Mouse (Mus musculus): ENCODE results near the gene Nxn.

The Nxn gene

DNA sequence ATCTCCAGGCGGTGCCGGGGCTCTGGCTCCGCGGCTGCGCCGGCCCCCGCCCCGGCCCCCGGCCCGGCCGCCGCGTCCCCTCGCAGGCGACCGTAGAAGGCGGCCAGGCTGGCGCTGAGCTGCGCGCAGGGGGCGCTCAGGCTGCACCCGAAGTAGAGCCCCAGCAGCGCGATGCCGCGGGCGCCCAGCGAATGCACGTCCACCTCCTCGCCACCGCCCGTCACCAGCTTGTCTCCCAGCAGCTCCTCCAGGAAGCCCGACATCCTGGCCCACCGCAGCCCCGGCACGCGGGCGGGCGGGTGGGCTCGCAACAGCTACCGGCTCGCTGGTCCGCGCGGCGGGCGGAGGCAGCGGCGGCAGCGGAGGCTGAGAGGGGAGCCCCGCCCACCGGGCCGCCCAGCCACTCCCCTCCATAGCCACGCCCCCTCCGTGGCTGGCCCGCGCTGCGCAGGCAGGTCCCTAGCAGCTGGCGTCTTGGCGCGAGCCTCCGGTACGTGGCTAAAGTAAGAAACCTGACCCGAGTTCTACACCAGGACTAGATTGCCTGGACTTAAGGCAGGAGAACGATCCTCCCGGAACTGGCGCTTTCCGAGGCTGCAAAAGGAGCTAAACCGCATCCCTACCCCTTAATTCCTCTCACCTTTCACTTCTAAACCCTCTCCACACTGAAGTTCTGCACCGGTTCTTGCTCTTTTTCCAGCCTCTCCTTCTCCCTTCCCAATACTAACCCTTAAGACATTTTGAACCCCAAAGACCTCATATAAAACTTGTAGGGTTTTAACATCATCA is at the start of gene Nxn:
TSS of gene Nxn (minus strand) at position 343 of the 789 bp plus-strand sequence.
- DNase-seq (ENCODE audit: low spot score in 2 of 2) = peak; percentile 90 to 95

DNA sequence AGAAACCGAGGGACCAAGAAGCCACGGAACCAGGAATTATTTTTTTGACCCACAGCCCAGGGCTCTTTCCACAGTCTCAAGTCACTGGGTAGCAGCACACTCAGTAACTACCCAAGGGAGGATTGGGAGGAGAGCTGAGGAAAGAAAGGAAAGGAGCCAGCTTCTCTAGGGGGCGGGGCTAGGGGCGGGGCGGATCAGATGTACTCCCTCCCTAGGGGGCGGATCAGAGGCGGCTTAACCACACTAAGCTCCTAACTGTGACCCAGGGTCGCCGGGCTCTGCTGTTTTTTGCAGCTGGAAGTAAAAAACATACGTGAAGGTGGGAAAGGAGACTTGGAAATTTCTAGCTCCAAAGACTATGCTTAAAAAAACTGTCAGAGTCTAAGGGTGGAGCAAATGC is 47.3 kb upstream of the Nxn start:
- no peak for DNase-seq (ENCODE audit: low spot score in 2 of 2)

DNA sequence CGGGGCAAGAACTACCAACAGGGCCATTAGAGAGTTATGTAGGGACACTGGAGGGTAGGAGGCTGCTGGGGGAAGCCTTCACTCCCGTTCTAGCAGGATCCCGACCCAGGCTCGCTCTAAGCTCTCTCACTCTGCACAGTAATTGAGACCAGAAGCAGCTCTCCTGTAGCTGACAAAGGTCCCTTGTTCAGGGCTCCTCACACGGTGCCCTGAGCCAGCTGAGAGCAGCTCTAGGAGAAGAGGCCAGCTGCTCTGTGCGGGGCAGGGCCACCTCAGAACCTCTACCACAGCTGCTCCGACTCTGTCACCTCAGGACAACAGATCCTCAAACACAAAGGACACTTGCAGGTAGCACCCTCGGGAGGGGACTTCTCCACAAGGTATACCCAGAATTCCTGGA is 46.5 kb upstream of the Nxn start:
- no peak for DNase-seq (ENCODE audit: low spot score in 2 of 2)

DNA sequence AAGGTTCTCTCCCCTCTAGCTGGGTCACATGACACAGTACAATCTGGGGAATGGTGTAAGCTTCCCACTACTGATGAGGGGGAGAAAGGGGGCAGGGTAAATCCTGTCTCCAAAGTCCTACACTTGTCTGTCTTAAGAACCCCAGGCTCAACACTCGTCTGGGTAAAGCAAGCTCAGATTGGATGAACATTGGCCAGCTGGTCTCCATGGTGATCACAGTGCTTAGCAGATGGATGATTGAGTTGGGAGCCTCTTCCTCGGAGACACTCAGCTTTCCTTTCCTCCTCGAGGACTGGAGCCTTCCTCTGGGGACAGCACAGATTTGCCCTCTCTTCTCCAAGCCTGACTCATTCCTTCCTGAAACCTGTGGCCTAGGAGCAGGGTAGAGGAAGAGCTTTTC is 40.7 kb upstream of the Nxn start:
- no peak for DNase-seq (ENCODE audit: low spot score in 2 of 2)

DNA sequence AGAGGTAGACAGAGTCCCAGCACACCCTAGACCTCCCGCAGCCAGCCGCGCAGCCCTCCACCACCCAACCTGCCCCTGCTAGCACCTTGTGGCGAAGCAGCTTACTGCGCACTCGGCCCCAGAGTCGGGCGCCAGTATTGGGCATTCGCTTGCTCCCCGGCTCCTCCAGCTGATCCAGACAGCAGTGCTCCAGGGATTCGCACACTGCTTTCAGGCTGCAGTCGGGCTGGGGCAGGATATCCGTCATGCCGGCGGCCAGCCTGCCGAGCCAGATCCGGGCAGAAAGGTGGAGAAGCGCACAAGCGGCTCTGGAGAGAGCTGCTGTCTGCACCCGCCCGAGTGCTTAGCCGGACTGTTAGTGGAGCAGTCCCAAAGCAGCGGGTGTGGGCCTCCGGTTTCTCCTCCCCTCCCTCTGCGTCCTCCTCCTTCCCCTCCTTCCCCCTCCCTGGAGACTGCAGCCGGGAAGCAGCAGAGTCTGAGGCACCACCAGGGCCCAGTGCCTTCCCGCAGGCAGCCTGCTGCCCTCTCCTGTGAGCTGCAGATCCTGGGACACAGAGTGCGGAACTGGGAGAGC is 38.0 kb upstream of the Nxn start:
- no peak for DNase-seq (ENCODE audit: low spot score in 2 of 2)

DNA sequence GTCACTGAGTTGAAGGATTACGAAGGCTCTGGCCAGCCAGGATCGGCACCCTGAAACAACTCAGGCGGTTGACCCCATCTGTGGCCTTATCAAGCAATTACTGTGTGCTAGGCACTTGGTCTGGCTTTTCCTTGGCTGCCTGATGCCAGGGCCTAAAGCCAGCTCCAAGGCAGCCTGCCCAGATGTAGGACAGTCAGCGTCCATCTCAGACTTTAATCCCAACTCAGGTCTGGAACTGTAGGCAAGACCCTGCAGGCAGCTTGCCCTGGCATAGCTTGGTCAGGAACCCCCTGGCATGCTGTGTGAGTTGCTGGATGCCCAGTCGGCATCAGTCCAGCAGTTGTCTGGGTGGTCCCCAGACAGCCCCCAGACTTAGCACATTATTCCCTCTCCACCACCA is 37.1 kb upstream of the Nxn start:
- no peak for DNase-seq (ENCODE audit: low spot score in 2 of 2)

DNA sequence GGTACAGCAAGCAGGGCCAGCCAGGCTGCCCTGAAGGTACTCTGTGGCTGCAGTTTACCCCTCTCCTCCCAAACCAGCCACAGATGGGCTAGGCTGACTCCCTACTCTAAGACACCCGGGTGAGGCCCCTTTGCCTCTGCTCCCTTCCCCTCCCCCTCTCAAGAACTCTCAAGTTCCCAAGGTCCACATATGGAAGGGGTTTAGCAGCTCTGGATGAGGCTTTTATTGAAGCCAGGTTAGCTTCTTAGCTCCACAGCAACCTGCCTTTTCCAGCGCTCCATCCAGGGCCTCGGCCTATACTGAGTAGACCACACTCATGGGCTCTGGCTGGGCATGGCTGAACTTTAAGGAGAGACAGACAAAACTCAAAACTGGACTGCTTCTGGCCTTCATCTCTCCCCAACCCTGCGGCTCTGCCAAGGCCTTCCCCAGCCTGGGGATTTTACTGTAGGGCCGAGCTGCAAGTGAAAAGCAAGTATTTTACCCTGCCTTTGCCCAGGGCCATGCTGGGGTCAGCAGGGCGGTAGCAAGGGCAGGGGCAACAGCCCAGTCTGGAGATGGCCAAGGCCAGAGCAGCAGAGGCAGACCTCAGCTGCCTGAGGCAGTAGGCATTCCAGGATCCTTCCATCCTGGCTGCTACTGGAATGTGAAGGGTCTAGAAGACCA is 31.2 kb upstream of the Nxn start:
- DNase-seq (ENCODE audit: low spot score in 2 of 2) = no peak

DNA sequence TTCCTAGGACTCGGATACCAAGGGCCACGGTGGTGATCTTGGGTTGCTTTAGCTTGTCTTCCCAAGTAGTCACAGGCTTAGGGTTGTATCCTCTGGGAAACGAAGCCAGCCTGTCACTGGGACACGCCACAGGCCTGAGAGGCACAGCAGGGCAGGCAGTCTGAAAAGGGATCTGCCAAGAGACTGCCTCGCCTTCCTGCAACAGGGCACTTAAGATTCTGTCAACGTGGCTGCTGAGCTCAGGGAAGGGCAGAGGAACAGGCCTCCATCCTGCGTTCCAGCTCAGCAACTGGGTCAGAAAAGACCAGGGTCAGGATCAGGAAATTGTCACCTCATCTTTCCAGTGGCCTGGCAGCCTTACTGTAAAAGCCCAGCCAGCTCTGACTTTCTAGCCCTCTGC is 30.6 kb upstream of the Nxn start:
- DNase-seq (ENCODE audit: low spot score in 2 of 2) = no peak

DNA sequence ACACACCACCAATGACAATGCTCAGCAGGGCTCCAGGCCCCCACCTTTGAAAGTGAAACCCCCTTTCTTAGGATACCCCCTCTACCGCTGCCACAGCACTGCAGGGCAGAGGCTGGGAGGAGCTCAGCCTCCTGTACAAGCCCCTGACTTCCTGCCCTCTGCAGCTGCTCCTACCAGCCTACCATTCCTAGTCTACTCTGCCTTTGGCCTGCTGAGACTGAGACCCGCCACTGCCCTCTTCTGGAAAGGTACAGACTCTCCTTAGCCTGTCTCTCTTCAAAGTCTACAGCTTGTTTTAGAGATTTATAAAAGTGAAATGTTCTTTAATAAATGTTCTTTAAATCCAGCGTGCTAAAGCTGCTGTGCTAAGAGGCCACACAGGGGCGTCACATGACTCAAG is 30.1 kb upstream of the Nxn start:
- peak in 1 of 2 experiments; percentile 30 for DNase-seq (ENCODE audit: low spot score in 2 of 2)

DNA sequence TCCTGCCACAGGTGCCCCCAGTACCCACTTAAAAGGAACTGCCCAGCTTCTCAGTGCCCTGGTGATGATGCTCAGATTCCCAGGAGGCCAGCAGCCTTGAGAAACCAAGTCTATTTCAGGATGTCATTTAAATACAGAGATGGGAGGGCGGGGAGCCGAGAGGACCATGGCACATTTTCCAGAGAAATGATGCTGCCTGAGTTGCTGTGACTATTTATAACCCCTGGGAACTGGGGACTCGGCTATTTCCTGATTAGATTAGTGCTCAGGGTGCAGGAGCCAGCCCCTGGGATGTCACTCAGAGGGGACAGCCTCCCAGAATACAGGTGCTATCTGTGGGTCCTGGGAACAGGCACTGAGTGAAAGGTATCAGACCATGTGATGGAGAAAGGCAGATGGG is 28.8 kb upstream of the Nxn start:
- no peak for DNase-seq (ENCODE audit: low spot score in 2 of 2)

DNA sequence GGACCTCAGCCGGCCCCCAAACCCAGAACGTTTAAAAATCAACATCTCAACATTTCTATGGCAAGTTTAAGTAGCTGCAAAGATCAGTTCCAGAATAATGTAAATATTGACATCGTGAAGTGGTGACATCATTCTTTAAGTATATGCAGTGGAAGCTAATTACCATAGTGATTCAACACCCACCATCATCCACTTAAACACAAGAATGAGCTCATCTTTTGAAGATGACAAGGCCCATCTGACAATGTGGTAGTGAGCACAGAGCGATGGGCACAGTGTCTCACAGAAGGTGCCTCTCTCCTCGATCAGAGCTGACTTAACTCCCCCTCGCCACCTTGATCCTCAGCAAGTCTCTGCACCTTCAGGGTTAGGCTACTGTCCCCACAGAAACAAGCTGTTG is 26.8 kb upstream of the Nxn start:
- no peak for DNase-seq (ENCODE audit: low spot score in 2 of 2)

DNA sequence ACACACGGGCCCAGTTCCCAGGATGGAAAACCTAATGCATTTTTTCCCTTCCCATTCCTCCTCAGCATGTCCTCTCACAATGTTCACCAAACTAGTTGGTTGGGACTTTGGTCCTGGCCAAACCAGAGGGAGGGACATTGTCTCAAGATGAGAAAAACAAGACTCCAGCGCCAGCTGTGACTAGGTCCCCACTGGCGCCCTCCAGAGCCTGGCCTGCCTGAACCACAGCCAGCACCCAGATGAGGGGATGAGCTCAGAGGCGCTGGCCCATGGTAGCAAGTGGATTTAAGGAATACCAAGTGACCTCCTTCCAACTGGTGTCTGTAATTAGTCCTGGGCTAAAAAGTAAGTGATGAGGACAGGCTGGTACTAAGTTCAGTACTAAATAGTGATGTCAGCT is 22.0 kb upstream of the Nxn start:
- DNase-seq (ENCODE audit: low spot score in 2 of 2) = no peak

DNA sequence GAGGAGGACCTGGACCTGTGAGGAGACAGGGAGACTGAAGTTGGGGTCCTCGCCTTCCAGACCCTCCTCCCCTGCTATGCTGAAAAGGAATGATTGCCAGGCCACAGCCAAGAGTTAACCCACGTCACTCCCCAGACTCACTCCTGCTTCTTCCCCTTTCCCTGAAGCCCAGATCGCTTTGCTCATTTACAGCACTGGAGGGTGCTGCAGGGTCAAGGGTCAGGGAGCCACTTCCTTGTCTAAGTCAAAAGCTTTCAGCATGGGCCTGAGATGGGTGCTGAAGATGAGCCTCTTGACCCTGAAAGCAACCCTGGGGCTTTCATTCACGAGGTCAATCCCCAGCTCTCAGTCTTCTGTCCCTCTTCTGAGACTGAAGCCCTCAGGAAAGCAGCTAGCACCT is 20.2 kb upstream of the Nxn start:
- DNase-seq (ENCODE audit: low spot score in 2 of 2) = peak in 1 of 2 experiments; percentile 47

DNA sequence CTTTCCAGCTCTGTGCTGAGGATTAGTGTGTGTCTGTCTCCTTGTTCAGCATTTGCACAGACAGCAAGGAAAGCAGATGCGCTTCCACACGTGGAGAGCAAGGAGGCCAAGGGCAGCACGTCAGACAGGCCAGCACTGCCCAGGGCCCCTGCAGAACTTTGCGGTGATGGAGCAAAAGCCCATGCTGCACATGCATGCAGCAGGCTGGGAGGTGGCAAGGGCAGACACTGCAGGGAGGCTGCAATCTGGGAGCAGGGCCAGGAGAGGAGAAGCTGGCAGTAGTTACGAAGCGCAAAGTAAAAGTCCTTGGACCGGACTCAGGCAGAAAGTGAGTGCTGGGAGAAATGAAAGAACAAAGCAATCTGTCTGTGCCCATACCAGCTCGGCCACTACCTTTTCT is 19.5 kb upstream of the Nxn start:
- no peak for DNase-seq (ENCODE audit: low spot score in 2 of 2)

DNA sequence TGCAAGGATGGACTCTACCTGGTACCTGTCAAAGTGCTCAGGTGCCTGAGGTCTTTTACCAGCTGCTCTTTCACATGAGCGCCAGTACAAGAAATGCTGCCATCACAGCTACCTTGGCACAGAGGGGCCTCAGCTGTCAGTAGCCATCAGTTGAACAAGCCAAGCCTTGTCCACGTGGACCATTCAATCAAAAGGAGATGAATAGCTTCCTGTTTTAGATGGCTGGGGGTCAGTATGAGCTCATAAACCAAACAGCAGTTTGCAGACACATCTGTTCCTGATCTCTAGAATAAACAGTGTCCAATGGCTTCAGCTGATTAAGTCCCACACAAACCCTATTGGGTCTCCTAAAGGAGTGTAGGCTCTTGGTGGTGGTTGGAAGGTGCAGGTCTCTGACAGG is 17.0 kb upstream of the Nxn start:
- no peak for DNase-seq (ENCODE audit: low spot score in 2 of 2)

DNA sequence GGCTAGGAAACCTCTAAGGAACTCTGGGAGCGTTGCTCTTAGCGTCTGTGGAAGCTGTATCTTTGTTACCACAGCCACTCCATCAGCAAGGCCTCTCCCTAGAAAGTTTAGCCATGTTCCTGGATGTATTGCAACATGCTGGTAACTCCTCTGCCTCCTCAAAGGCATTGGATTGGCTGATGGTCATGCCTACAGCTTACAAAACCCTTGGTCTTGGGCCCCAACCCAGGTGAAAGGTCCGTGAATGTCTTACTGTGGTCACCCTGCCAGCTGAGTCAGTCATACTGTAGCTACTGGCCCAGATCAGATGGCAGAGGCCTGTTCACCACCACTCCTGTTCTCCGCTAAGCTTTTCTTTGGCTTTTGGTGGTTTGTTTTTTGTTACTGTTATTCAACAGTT is 16.1 kb upstream of the Nxn start:
- no peak for DNase-seq (ENCODE audit: low spot score in 2 of 2)

DNA sequence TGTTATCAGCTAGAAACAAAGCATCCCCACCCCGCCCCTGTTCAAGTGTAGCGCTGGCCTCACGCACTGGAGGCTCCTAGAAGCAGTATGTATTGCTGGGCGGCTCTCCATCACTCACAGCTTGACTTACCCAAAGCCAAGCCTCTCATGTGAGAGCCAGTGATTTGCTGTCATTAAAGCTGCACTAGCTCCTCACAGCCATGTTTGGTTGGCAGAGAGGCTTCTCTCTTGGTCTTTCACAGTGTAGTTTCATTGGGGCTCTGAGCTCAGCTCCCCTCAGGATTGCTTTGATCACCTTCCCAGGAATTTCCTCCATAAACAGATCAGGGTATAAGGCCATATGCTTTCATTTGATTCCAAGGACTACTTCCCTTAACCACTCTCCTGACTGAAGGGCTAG is 14.3 kb upstream of the Nxn start:
- no peak for DNase-seq (ENCODE audit: low spot score in 2 of 2)

DNA sequence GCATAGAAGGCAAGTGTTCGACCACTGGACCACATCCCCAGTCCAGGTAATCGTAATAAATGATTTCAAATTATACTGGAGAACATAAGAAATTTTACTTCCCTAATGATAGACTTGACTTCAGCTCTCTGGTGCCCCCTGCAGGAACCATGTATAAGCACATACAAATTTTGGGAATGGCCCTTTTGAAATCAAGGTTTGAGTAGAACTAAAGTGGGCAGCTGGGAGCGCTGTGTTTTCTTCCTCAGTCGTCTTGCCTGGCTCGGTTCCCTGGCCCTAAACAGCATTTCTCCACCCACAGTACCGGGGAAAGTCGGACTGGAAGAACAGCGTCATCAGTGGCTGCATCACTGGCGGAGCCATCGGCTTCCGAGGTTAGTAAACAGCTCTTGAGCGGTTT is 11.9 kb upstream of the Nxn start:
- peak; percentile 55 to 82 for DNase-seq (ENCODE audit: low spot score in 2 of 2)

DNA sequence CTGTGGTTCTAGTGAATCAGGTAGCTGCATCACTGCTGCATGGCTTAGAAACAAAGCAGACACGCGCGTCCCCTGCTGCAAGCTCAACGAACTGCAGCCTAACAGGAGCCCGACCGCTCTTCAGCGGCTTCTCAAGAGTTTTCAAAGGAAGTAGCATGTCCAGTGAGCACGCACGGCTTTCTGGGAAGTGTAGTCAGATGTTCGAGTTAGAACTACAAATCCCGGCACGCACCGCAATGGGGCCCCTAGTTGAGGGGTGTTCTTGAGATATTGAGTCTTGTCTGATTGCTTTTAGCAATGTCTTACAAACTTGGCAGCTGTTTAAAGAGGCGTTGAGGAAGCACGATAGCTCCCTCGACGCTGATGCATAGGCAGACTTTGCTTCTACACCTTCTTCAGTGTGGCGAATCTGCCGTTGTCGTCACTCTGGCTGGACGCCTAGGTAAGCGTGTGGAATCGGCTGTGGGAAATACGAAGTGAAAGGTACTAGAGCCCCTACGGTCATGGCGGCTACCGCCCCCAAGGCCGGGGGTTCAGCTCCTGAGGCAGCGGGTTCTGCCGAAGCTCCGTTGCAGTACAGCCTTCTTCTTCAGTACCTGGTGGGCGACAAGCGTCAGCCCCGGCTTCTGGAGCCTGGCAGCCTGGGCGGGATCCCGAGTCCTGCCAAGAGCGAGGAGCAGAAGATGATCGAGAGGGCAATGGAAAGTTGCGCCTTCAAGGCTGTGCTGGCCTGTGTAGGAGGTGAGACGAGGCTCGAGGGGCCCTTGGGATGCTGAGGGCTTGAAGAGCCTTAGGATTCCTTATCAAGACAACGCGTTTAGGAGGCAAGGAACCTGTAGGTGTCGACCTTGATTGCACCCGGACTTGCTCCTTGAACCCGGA is 8.0 kb upstream of the Nxn start, which contains the start of gene Timm22:
TSS of gene Timm22 (plus strand) at position 251 of the 882 bp plus-strand sequence.
- DNase-seq (ENCODE audit: low spot score in 2 of 2) = peak; percentile 92 to 96

DNA sequence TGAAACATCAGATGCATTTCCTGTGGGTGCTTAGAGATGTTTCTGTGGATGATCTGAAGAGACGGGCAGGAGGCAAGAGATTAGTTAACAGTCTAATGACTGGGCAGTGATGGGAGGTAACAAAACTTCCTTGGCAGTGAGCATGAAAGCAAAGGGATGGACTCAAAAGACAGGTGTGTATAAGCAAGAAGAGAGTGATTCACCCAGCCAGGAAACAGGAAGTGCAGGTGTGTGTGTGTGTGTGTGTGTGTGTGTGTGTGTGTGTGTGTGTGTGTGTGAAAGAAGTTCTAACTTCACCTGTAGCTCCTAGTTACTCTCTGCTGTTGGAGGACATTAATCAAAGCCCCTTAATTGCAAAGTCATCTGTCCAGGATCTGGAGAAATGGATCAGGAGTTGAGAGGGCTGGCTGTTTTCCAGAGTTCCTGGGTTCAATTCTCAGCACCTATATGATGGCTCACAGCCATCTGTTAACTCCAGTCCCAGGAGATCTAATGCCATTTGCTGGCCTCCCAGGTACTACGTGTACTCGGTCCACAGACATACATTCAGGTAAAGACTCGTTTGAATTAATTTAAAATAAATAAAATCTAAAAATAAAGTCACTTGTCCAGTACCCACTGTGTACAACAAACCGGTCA is 6.8 kb upstream of the Nxn start:
- DNase-seq (ENCODE audit: low spot score in 2 of 2) = peak in 1 of 2 experiments; percentile 25

DNA sequence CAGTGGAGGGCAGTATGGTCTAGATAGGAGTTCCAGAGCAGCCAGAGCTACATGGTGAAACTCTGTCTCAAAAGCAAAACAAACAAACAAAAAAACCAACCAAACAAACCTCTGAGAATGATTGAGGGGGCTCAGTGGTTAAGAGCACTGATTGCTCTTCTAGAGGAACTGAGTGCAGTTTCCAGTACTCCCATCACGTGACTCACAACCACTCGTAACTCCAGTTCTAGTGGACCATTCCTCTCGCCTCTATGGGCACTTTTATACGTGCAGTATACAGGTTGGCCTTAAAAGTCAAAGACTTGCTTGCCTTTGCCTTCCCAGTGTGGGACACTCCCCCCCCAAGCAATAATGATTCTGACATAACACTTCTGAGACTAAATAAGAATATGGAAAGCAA is 6.2 kb upstream of the Nxn start:
- no peak for DNase-seq (ENCODE audit: low spot score in 2 of 2)

DNA sequence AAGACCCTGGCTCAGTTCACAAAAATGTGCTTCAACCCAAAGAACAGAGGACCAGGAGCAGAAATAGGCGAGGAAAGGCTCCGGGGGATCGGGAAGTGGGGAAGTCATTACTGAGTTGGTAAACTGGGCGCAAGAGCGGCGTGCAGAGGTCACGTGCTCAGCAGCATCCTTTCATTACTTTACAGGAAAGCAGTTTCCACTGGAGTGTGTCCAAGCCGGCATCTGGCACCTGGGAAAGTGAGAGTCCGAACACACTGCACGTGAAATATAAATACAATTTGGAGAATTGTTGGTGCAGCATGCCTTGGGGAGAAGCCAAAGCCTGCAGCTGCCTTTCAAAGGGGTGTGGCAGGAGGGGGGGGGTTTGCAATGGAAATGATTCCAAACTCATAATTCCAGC is 2.5 kb upstream of the Nxn start:
- DNase-seq (ENCODE audit: low spot score in 2 of 2) = no peak

All from spleen, postnatal 10 days (tissue).